8 mouse cellular contexts compared by ENCODE assay signal in genomic region chr12:3891779-3892239, GRCm38 (mm10).
DNase-seq lines count a peak whose midpoint lies in the region; ATAC-seq and TF ChIP-seq lines count a peak whose summit lies in the region.

No protein-coding gene starts in this region.

- H3K4me3 ChIP-seq in gastrocnemius, adult 2 months: peak overlapping the region; percentile 68
- peak overlapping the region; percentile 61 to 64 for H3K4me3 ChIP-seq in ES-E14 (ENCODE audit: insufficient read depth in 1 of 2, low read depth in 1 of 2, low read length in 2 of 2, poor library complexity in 1 of 2, severe bottlenecking in 1 of 2)
- peak overlapping the region; percentile 52 for H3K4me3 ChIP-seq in forebrain, embryonic 12.5 days (replicated peaks)
- H3K4me3 ChIP-seq in liver, embryonic 12.5 days: peak overlapping the region; percentile 67

- peaks cover 20% of the 10 kb centered on the region for H3K36me3 ChIP-seq in ES-E14 (ENCODE audit: control insufficient read depth, insufficient read depth, low read length, poor library complexity, severe bottlenecking)
- H3K36me3 ChIP-seq in forebrain, embryonic 12.5 days (replicated peaks): peaks cover 22% of the 10 kb centered on the region
- H3K36me3 ChIP-seq in liver, embryonic 12.5 days: peaks cover 27% of the 10 kb centered on the region

- peak overlapping the region; percentile 78 for H3K4me2 ChIP-seq in forebrain, embryonic 12.5 days
- H3K4me2 ChIP-seq in liver, embryonic 12.5 days: peak overlapping the region; percentile 97

- peaks cover 10 to 49% of the 10 kb centered on the region in 2 experiments for H3K4me1 ChIP-seq in ES-E14 (ENCODE audit: control insufficient read depth in 2 of 2, insufficient read depth in 2 of 2, low read length in 2 of 2, poor library complexity in 1 of 2)
- peaks cover 75% of the 10 kb centered on the region for H3K4me1 ChIP-seq in forebrain, embryonic 12.5 days
- peaks cover 82% of the 10 kb centered on the region for H3K4me1 ChIP-seq in liver, embryonic 12.5 days

- no peaks in the 10 kb centered on the region for H3K27me3 ChIP-seq in forebrain, embryonic 12.5 days
- H3K27me3 ChIP-seq in liver, embryonic 12.5 days (replicated peaks): no peaks in the 10 kb centered on the region

- H3K9me3 ChIP-seq in ES-E14 (ENCODE audit: control insufficient read depth, insufficient read depth, low read depth, low read length): no peaks in the 10 kb centered on the region
- no peaks in the 10 kb centered on the region for H3K9me3 ChIP-seq in forebrain, embryonic 12.5 days
- H3K9me3 ChIP-seq in liver, embryonic 12.5 days (replicated peaks): no peaks in the 10 kb centered on the region

- TF ChIP-seq CTCF in gastrocnemius, adult 2 months (IDR thresholded peaks at IDR 0.05): no peak

- no peak for DNase-seq in gastrocnemius, adult 2 months
- DNase-seq in gastrocnemius, adult 18-20 months (ENCODE audit: low spot score): no peak
- no peak for DNase-seq in ES-E14 (ENCODE audit: low read depth, low spot score)
- peak; percentile 28 to 35 for DNase-seq in spleen, postnatal 36 days (ENCODE audit: low spot score in 2 of 2)
- DNase-seq in gastrocnemius, postnatal 4 days (ENCODE audit: low spot score in 2 of 2): no peak
- DNase-seq in frontal cortex, postnatal 10 days (ENCODE audit: low spot score in 2 of 2): no peak

- in situ Hi-C loops in ES-E14 (cut with MboI; ENCODE audit: low sequenced_read_pairs in 2 of 2, unreplicated experiment in 2 of 2): no loop called here

- intact Hi-C loops in gastrocnemius, adult 2 months (cut with DNase I): no loop called here

- H3K27ac ChIP-seq in gastrocnemius, adult 2 months: peak overlapping the region; percentile 38
- peak overlapping the region; percentile 50 for H3K27ac ChIP-seq in ES-E14 (ENCODE audit: insufficient read depth, low read depth, low read length, poor library complexity, severe bottlenecking)
- H3K27ac ChIP-seq in forebrain, embryonic 12.5 days: peak overlapping the region; percentile 93
- peak overlapping the region; percentile 85 for H3K27ac ChIP-seq in liver, embryonic 12.5 days

- 0% methylated on average over 16 of the region's 18 CpGs for WGBS in forebrain, embryonic 12.5 days
- 1% methylated on average over 18 of the region's 18 CpGs for WGBS in liver, embryonic 12.5 days (ENCODE audit: insufficient replicate concordance)

- peak; percentile 59 for ATAC-seq in forebrain, embryonic 12.5 days (ENCODE audit: low FRiP score)
- peak; percentile 42 for ATAC-seq in liver, embryonic 12.5 days

- H3K9ac ChIP-seq in ES-E14 (ENCODE audit: insufficient read depth, low read depth, low read length, poor library complexity, severe bottlenecking): peak overlapping the region; percentile 69
- peak overlapping the region; percentile 66 for H3K9ac ChIP-seq in forebrain, embryonic 12.5 days
- H3K9ac ChIP-seq in liver, embryonic 12.5 days: peak overlapping the region; percentile 76

TF ChIP-seq in ES-E14, 5 proteins besides CTCF, POLR2A, EP300 and RAD21:
- TF ChIP-seq ZC3H11A (IDR thresholded peaks at IDR 0.05; ENCODE audit: borderline replicate concordance, low read depth, low read length): no peak
- no peak for TF ChIP-seq CHD2 (IDR thresholded peaks at IDR 0.05; ENCODE audit: low read depth, low read length)
- TF ChIP-seq HCFC1 (IDR thresholded peaks at IDR 0.05; ENCODE audit: borderline replicate concordance, insufficient read depth, low read length): no peak
- TF ChIP-seq MAFK (IDR thresholded peaks at IDR 0.05; ENCODE audit: insufficient read depth, low read depth, low read length): no peak
- TF ChIP-seq ZNF384 (IDR thresholded peaks at IDR 0.05; ENCODE audit: low read depth, low read length): no peak

Comparison
In these comparisons a context has a peak if more than half of its experiments do, and no peak if none do; other contexts are left out.
1. DNase-seq: peak in spleen, postnatal 36 days (2 of 2); none in gastrocnemius, adult 2 months (single experiment), gastrocnemius, adult 18-20 months (single experiment), ES-E14 (single experiment), gastrocnemius, postnatal 4 days (0 of 2) and frontal cortex, postnatal 10 days (0 of 2).
2. H3K27ac ChIP-seq: peak in every context shown above with its lines; median percentile 93 in forebrain, embryonic 12.5 days; 85 in liver, embryonic 12.5 days; 50 in ES-E14; 38 in gastrocnemius, adult 2 months.
3. Peak in every context shown above with its lines, with median percentiles within 50 percentile points of each other: H3K4me3 ChIP-seq and H3K9ac ChIP-seq.